Mouse (Mus musculus) mature B cell (primary cell): ENCODE results near the gene Hormad2.

Source experiments
- in situ Hi-C: fragments of 300-500 bp; cut with MboI; formaldehyde crosslinking; loops from 2 replicates; pipeline ENCODE4 v1.14.3; 2019

Gene Hormad2

GRCm38 (mm10) chr11:4440978-4441377 lies at the start of gene Hormad2:
Gene Hormad2 (minus strand): TSS chr11:4441105.
- in situ Hi-C loops: no loop called here

GRCm38 (mm10) chr11:4489207-4489606 lies 48.3 kb upstream of the Hormad2 start:
- in situ Hi-C loops: no loop called here

GRCm38 (mm10) chr11:4488798-4489197 lies 47.9 kb upstream of the Hormad2 start:
- in situ Hi-C loops: no loop called here

DNA sequence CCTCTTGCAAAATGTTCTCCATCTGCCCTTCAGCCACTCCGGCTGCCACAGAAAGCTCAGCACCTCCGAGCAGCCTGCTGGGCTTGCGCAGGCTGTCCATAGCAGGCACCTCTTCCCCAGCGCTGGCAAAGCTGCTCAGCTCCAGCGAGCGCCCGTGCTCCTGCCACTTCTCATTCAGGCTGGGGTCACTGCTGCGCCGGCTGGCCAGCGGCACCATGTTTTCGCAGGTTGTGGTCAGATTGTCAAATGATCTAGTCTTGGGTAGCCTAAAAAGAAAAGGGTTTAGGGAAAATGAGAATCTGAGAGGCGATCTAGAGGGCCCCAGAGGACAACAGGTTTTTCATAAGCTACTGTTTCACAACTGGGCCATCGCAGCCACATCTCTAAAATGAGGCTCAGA lies 47.5 kb upstream of the Hormad2 start:
- in situ Hi-C loops: no loop called here

DNA sequence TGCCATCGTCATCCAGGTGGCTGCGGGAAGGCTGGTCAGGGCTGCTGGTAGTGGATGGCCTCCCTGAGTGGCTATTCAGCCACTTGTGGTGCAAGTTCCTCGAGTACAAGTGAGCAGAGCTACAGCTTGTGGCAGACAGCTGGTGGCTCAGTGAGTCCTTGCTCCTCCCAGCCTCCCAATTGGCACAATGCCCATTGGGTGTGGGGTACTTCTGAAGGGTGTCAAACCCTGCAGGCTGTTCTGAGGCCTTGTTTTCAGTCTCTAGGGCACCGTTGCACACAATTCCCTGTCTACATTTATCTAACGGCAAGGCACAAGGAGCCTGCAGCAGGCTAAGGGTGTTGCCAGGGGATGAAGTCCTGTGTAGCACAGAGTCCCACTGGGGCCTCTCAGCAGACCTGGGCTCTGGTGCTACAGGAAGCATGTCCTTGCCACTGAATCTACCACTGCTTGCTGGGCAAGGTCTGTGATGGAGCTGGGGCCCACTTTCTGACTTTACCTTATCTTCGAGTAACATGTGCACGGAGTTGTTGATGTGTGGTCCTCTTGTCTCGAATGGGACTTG lies 46.6 kb upstream of the Hormad2 start:
- in situ Hi-C loops: no loop called here

DNA sequence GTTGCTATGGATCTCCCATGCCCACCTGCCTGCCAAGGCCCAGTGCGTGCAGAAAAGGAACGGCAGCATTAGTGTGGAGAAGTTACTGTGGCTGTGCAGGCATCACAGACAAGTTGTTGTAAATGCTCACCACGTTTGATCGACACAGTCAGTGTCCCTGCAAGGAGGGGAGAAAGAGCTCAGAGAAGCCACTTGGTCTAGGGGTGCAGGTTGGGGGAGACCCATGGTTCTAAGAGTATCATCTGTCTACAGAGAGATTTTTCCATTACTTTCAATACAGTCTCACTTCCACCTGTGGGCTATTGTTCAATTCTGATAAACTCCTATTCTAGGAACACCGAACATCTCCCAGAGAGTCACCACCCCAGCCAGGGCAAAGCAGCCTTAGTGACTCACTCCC lies 43.6 kb upstream of the Hormad2 start:
- in situ Hi-C loops: no loop called here

GRCm38 (mm10) chr11:4482641-4483040 lies 41.7 kb upstream of the Hormad2 start:
- in situ Hi-C loops: no loop called here

- in situ Hi-C loops: no loop called here
Observed at GRCm38 (mm10) chr11:4476184-4476697, 35.3 kb upstream of the Hormad2 start.

DNA sequence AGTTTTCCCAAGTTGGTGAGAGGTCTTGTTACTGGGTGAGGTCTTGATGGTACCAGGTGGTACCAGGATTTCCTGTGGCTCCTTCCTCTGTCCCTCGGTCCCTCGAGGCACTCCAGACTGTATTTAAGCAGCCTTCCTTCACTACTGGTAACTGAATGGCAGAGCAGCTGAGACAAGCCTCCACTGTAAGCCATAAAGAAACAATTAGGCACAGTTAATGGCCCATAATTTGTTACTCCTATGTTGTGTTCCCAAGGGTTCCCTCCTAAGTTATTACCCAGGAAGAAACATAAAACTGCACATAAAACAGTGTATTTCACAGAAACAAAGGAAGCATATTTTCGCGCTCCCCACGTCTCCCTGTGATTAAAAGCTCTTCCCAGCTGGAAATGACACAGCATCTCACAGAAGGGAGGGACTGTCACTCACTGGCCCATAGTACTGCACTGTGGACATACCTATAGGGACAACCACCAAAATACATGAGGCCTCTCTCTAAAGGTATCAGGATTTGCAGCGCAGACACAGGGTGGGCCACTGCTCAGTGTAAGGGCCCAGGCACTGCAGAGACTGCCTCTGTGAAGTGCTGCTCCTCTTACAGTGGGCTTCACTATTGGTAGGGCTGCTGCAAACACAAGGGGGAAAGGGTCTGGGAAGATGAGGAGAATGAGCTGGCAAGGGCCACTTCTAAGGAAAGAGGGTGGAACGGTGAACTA lies 31.7 kb upstream of the Hormad2 start:
- in situ Hi-C loops: no loop called here

DNA sequence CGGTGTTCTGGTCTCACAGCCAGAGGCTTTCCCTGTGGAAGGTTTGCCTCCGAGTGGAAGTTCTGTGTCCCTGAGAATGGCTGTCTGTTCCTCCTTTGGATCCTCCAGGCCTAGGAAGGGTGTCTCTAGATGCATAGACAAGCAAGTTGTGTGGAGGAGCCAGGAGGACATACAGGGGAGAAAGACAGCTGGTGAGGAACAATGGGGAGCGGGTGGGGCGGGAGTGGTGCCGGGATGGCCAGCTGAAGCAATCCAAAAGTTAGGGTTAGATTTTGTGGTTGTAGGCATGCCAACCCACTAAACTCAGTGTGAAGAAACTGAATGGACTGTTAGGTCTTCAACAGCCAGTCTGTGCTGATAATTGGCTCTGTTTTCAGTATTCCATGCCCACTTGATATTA lies 30.8 kb upstream of the Hormad2 start:
- in situ Hi-C loops: no loop called here

- in situ Hi-C loops: no loop called here
Observed at GRCm38 (mm10) chr11:4471251-4471650, 30.3 kb upstream of the Hormad2 start.

- in situ Hi-C loops: no loop called here
Observed at GRCm38 (mm10) chr11:4469091-4469490, 28.2 kb upstream of the Hormad2 start.

DNA sequence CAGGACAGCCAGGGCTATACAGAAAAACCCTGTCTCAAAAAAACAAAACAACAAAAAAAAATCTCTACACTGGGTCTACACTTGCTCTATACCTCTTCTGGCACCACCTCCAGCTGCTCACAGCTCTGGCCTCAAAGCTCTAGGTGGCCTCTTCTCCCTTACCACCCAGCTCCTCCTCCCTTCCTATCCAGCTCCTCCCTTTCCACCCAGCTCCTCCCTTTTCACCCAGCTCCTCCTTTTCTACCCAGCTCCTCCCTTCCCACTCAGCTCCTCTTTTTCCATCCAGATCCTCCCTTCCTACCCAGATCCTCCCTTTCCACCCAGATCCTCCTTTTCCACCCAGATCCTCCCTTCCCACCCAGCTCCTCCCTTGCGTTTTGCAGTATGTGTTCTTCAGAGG lies 26.5 kb upstream of the Hormad2 start:
- in situ Hi-C loops: no loop called here

GRCm38 (mm10) chr11:4466191-4466590 lies 25.3 kb upstream of the Hormad2 start:
- in situ Hi-C loops: no loop called here

DNA sequence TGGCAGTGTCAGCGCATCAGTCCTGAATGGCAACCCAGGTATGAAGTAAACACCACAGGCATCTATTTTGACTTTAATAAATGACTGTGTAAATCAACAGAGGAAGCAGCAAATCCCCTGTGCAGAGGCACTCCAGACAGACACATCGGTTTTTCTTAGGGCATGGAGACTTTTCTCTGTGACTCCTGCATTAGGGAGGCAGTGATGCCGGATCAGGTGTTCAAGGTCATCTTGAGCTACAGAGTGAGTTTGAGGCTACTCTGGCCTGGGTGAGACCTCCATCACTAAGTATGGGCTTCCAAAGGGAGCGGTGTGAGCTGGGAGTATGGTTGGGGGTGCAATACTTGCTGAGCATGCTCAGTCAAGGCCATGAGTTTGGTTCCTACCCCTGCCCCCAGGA lies 23.7 kb upstream of the Hormad2 start:
- in situ Hi-C loops: no loop called here

DNA sequence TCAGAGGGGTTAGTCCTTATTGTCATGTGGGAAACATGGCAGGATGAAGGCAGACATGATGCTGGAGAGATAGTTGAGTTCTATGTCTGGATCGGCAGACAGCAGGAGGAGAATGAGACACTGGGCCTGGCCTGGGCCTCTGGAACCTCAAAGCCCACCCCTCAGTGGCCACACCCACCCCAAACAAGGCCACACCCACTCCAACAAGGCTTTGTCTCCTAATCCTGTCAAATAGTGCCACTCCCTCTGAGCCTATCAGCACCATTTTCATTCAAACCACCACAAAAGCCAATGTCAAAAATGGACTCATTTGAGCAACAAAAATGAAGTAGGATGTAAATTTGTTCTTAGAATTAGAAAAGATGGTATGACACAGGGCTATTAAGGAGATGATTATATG lies 23.3 kb upstream of the Hormad2 start:
- in situ Hi-C loops: no loop called here

DNA sequence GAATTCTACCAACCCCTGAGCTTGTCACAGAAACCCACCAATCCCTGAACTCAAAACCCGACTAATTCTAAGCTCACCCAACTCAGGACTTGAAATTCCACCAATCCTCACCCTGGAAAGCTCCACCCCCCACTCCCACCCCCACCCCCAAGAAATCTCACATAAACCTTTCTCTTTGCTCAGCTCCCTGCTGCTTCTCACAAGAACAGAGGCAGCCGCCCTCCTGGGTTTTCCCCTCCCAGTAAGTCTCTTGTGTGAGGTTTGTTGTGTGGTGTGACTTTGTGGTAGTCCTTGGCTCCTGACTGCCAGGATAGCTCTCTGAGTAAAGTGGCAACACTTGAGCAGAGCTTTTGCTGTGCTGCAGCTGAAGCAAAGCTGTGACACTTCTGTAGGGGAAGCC lies 22.0 kb upstream of the Hormad2 start:
- in situ Hi-C loops: no loop called here

DNA sequence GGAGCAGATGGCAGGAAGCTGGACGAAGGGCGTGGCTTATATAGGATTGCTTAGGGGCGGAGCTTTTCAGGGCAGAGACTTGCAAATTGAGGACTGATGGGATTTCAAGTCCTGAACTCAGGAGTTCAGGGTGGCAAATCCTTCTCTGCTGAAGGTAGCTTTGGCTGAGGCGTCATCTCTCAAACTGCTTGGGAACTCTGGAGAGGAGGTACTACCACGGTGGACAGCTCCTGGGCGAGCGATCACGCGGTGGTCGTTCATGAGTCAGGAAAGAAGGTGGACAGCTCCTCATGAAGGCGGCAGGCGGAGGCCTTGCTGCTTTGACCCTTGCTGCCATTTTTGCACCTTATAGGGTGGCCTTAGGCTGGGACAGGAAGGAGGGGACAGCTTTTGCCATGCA lies 20.2 kb upstream of the Hormad2 start:
- in situ Hi-C loops: no loop called here

DNA sequence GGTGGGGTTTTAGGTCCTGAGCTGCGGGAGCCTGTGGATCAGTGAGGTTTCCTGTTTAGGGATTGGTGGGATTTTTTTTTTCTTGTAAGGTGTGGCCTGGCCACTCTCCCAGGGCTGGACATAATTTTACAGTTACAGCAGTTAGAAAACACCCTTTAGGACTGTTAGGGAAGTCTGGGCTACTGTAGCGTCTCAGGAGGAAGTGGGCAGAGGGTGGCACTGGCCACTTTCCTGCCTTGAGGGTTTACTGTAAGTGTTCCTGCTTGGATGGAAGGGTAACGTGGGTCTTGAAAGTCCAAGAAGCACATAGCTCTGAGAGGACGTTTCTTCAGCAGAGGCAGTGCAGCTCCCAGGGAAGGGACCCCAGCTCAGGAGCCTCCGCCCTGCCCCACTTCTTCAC lies 19.7 kb upstream of the Hormad2 start:
- in situ Hi-C loops: no loop called here

DNA sequence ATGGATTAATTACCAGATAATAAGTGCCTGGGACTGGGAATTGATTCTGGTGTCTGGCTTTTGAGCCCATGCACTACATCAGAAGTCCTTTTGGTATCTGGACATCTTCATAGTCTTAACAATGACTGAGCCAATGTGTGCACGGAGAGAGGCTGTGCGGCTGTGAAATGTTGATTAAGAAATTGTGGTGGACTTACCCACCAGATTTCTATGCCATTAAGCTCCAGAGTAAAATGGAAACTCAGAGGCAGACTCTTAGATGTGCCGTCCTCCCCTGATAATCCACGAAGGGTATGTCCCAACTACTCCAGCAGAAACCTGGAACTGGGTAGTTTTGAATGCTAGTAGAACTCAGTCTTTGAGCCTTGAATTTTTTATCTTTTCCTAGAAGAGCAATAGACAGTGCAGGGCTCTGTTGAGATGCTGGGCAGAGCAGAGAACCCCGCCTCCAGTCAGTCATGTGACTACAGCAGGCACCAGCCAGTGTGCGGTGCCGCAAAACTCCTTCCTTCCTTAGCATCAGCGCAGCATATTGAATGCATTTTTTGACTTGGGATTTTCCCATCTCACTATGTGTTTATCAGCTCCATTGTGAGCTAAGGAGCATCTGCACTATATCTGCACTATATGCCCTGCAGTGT lies 14.1 kb upstream of the Hormad2 start:
- in situ Hi-C loops: no loop called here

GRCm38 (mm10) chr11:4452467-4453184 lies 11.7 kb upstream of the Hormad2 start:
- in situ Hi-C loops: no loop called here

DNA sequence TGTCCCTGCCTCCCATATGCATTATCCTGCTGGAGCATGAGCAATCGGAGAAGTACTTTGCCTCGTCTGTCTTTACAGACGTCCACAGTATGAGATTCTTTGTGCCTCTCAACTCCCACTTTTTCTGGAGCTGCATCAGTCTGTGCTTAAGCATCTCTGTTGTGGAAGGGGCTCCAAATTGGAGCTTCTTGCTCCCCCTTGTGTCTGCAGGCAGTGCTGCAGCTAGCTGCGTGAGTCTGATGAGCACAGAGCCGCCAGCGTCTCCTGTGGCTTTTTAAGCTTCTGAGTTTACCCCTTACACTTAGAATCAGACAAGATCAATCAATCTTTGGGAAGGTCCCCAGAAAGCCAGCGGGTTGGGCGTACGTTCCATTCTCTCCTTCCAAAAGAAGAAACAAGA lies 10.2 kb upstream of the Hormad2 start:
- in situ Hi-C loops: no loop called here
